Mouse (Mus musculus): ENCODE measurements around the gene Crhbp.

The Crhbp gene

DNA sequence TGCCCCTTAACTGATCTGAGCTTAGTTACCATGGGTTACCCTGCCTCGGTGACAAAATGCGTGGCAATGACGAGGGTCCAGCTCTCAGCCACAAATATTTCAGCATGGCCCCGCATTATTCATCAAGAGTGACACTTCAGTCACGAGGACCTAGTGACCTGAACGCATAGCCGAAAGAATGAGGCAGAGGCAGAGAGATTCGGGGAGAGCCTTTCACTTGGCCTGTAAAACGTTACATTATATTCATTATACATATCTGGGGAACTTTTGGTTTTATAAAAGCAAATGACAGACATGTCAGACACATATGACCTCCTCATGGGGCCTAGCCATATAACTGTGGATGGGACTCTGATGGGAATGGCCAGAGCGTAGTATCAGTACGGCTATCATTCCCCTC, at the start of gene Crhbp:
Gene Crhbp, minus strand, starts transcription at position 101 of the 400 bp plus-strand sequence.
- in situ Hi-C loops (cut with MboI, MseI): no loop called here

DNA sequence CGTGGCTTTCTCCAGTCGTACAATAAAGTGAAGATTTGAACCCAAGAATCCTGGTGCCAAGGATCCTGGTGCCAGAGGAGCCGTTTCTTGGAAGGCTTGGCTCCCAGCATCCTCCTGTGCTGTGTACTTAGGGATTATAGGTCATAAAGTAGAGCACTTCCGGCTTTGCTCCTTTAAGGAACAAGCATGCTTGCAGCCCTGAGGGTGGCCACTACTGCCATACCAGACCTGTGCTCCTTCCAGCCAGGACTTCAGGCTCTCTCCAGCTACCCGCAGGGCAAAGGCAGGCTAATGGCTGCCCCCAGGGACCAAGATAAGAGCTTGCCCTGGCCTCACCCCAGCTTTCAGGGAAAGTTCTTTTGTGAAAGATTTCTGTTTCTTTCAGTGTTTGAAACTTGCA, 48.6 kb upstream of the Crhbp start:
- in situ Hi-C loops (cut with MboI, MseI): no loop called here

DNA sequence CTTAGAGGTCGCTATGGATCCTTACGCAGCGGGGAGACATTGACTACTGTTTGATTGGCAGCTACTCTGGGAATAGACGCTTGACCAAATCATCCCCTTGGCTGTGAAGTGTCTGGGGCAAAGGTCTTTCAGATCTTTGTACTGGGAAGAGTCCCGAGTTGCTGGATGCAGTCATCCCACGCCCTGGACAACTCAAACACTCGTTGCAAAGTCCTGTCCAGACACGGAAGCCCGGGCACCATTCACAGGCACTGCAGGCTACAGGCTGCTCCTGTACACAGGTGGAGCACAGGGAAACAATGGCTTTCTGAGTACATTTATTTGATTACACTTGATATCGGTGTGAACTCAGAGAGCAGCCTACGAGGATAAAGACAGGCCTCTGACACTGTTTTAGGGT, 46.6 kb upstream of the Crhbp start:
- in situ Hi-C loops (cut with MboI, MseI): no loop called here

DNA sequence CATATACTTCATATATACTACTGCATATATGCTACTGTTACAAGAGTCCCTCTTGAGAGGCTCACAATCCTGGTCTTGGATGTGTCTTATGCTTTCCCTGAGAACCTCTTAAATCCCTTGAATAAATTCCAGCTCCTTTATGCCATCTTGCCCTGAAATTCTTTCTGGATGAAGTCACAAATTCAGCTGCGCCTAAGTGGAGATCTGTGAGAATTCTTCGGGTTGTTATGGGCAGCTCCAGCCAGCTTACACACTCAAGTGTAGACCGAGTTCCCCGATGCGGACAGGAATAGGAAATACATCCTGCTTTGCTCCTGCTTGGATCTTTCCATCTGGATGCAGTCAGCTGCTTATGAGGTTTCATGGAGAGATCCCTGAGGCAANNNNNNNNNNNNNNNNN, 39.9 kb upstream of the Crhbp start:
- in situ Hi-C loops (cut with MboI, MseI): loop anchor here (5.0 kb wide), 1 partner anchor 92 kb away; no protein-coding TSS in a partner anchor

DNA sequence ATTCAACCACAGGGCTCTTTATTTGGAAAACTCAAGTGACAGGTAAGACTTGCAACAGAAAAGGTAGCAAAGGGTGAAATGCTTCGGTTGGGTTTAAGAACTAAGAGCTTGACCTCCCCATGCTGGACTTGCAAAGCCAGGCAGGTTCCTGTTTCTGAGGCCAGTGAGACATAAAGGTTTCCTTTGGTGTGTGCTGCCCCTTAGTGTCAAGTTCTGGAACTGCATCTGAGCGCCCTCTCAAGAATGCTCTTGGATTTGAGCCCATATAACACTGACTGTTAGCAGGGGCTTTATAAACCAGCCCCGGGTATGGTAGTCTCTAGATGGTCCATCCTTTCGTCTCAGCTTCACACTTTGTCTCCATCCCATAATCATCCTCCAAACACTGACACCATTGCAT, 36.7 kb upstream of the Crhbp start:
- in situ Hi-C loops (cut with MboI, MseI): loop anchor here (5.0 kb wide), 1 partner anchor 89 kb away; no protein-coding TSS in a partner anchor

DNA sequence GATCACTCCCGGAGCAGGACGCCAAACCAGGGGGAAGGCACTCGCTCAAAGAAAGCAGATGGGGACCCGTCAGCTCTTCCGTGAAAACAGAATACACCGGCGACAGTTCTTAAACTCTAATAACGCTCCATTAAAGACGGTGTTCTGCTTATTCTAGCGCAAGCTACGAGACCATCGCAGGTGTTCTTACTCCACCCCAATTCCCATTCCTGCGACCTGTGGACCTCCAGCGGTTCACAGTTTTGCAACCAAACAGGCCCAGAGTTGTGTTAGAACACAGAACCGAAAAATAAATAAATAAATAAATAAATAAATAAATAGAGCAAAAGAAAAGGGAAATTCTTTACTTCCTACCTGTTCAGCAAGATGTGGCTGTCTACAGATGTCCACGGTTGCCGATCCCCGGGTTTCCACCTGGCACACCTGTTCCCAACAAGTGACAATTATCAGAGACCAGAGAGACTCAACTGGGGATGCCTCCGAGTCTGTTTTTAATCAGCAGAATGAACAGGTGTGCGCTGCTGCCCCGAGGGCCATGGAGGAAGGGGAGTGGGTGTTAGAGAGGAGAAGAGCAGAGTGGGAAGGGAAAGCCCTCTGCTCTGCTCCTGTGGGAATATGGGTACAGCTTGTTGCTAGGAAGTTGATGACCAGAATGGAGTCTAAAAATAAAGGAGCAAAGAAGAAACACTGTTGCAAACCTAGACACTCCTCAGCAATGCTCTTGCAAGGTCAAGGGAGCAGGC, 34.1 kb upstream of the Crhbp start, which contains the start of gene S100z:
Gene S100z, minus strand, starts transcription at position 51 of the 743 bp plus-strand sequence.
- in situ Hi-C loops (cut with MboI, MseI): no loop called here

DNA sequence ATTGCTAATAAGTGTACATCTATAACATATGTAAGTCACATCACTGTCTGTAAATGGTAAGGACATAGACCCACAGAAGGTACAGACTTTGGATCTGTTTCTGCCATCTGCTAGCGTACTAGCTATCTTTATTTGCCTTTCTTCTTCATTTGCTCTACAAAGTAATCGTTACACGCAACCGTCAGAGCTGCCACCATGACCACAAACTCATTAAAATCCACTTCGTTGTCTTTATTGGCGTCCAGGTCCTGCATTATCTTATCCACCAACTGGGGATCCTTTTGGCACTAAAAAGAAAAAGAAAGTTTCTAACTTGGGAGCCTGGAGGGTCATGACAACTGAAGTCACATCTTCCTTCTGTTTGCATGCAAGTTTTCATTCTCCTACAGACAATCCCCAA, 32.4 kb upstream of the Crhbp start:
- in situ Hi-C loops (cut with MboI, MseI): no loop called here

DNA sequence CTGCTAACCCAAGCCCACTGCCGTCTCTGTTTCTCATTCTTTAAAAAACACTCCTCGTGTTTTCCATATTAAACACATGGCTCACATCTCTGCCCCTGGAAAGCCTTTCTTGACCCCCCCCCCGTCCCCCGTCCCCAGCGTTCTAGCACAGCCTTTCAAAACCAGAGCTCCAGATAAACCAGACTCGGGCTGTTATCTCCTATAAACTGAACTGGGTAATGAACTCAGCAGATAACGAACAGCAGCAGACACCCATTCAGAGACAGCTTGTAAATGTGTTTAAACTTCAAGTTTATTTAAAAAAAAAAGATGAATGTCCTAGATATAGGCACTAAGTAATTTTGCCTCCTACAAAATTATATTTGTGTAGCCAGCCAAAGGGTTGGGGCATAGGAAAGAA, 30.4 kb upstream of the Crhbp start:
- in situ Hi-C loops (cut with MboI, MseI): no loop called here

DNA sequence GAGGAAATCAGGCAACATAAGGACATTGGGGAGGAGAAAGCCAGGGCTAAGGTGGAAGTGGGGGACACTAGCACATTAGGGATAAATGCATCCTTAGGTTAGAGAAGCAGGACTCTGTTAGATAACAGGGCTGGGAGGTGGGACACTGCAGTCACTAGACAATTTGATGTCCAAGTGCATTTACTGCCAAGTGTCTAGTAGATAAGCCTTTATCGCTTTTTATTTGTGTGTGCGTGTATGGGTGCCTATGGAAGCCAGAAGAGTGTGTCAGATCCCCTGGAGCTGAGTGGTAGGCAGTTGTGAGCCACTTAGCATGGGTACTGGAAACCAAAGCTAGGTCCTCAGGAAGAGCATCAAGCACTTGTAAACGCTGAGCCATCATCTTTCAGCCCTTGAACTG, 29.6 kb upstream of the Crhbp start:
- in situ Hi-C loops (cut with MboI, MseI): no loop called here

DNA sequence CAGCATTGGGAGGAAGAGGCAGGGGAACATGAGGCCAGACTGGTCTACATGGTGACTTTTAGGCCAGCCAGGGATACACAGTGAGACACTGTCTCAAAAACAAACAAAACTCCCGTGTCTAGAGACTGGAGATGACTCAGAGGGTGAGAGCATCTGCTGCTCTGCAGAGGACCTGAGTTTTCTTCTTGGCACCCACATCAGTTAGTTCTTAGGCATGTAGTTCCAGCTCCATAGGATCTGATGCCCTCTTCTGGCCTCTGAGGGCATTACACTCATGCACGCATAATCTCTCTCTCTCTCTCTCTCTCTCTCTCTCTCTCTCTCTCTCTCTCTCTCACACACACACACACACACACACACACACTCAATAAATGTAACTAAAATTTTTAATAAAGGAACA, 26.2 kb upstream of the Crhbp start:
- in situ Hi-C loops (cut with MboI, MseI): no loop called here

DNA sequence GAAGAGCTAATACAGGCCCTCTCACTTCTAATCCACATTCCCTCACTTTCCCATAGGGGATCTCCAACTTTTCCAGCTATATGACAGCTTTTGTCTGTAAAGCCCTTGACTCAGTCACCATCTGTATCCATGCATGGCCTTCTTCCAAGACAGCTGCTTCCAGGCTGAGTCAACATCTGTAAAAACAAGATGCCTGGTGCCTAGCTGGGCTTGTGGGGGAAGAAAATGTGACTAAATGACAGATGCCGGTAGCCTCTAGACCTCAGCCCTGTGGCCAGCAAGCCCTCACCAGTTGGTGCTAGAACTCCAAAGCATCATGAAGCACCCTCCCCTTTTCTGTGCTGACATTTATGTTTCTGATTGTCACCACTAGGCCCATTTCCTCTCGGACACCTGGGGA, 6.8 kb upstream of the Crhbp start:
- in situ Hi-C loops (cut with MboI, MseI): no loop called here

DNA sequence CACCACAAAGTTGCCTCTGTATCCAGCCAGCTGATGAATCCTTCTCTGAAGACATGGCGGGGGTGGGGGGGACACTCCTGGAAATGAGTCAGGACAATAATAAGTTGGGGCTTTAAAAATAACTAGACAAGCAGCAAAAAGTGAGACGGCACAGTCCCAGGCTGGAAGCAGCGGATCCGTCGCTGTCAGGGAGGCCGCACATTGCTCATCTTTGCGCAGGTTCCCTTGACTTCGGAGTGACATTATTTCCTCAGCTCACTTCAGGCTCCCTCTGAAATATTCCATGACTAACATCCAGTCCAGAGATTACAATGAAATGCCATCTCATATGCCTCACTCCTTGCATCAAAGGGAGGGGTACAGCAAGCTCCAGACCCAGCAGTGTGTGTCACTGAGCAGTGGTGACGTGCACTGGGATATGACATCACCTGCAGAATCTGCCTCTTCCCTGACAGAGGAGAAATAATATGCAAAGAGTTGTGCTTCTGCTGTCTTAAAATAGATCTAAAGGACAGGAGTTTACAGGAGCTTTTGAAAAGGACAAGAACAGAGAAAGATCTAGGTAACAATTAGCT, 6.0 kb upstream of the Crhbp start:
- in situ Hi-C loops (cut with MboI, MseI): no loop called here

DNA sequence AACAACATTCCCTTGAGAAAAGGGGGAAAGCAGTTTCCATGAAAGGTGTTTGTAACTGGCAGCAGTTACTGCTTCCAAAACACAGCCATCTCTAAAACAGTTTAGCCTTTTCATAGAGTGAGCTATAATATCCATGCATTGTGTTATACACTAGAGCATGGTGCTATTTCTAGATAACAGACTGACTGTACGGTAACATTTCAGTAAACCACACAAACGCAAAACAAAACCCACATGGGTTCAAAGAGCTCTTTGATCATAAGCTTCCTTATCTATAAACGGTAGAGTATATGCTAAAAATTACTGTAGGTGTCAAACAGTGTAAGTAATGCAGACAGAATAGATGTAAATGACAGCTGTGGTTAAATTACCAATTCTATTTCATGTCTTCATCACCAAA, 5.0 kb upstream of the Crhbp start:
- in situ Hi-C loops (cut with MboI, MseI): no loop called here

DNA sequence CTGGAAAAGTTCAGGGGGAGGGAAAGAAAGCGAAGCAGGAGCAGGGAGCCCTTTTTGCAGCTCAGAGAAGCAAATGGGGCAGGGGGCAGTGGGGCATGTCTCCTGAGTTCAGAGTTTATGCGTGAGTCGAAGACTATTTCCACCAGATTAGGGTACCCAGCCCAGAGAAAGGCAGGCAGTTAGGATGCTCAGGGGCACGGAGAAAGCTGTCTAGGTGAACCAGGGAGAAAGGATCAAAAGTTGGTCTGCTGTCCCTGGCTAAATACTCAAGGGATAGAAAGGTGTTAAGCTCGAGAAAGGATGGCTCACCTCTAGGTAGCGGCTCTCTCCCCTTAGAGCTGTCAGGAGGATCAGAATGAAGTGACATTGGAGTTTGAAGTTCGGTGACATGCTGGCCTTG, 433 bp downstream of the Crhbp start:
- in situ Hi-C loops (cut with MboI, MseI): no loop called here

DNA sequence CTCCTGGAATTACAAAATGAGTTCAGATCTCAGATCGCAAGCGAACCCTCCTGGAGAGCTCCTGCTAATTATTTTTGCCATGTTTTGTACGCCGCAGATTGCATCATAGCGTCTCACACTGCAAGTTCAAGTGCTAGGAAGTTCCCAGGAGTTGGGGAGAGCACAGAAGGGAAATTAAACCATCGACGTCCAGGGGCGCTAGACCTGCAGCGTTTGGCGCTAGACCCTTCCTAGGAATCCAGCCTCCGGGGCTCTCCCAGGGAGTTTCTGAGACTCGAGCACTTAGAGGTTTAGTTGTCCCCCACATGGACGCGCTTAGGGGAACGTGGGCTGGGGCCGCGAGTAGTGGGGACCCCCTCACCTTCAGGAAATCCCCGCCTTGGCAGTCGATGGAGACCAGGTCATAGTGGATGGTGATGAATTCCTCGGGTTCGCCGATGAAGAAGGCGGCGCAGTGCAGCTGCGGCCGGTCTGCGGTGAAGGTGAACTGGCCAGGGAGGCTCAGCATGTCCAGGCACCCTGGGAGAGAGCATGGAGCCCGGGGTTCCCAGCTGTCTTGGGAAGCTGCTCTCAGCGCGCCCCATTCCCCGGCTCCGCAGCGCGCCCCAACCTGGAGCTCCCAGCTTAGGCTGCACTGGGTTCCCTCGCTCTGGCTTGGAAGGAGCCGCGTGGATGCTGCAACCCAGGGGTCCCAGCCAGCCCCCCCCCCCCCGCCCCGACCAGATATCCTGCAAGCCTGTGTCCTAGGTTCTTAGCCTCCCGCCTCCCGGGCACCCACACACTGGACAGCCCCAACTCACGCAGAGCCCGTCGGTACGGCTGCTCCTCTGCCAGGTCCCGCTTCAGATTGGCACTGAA, 1.1 kb downstream of the Crhbp start:
- in situ Hi-C loops (cut with MboI, MseI): no loop called here

DNA sequence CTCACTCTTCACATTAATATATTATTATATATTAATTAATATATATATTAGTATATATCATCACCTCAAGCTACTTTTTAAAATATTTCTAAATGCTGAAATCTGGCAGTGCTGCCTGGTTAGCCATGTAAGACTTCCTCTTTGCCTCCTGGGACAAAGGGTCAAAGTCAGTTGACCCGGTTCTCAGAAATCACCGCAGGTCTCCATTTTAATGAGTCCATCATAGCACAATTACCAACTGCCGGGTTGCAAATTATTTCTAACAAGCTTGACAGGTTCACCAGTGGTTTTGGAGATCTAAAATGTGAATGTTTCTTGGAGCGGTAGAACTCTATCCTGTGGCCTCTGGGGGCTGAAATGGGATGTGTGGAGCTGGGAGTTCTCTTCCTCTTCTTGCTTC, 1.8 kb downstream of the Crhbp start:
- in situ Hi-C loops (cut with MboI, MseI): no loop called here

DNA sequence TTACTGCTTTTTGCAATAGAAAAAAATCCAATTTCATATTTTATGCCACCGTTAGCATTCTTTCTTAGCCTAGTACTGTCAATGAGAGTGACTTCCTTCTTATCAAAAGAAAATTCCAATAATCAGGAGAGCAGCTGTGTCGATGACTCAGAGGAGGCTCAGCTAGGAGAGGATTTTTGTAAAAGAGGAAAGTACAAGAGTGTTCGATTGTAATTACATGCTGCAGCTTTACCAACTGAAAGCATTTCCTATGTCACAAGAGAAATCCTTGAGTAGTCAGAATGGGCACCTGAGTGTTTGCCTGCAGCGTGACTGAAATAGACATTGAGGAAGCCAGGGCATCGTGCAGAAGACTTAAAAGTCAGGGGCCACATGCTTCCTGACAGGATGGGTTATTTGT, 5.2 kb downstream of the Crhbp start:
- in situ Hi-C loops (cut with MboI, MseI): no loop called here

DNA sequence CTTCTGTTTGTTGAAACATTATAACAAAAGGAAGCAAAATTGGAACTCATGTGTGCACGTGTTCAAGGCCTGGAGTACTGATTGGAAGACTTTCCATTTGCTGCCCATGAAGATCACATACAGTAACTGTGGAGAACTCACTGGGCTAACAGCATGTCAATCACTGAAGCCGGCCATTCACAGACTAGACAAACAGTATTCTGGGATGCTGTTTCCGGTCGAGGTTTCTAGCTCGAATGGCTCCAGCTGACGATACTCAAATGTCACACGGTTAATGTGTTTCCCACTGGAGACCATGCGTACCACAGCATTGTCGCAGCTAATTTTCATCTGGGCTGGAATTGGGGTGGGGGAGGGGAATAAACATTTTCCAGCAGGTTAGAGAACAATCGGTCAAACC, 13.0 kb downstream of the Crhbp start:
- in situ Hi-C loops (cut with MboI, MseI): no loop called here

DNA sequence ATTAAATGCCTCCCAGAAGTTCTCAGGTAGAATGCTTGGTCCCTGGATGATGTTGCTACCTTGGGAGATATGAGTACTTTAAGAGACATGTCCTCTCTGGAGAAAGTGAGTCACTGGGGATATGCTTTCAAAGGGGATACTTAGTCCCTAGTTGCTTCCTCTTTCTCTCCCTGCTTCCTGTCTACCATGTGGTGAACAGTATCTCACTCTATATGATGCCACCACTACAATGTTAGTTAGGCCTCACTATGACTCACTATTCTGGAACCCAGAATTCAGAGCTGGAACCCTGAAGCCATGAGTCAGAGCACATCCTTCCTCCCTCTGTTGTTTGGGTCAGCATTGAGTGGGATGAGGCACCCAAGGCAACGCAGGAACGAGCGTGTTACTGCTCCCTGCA, 17.2 kb downstream of the Crhbp start:
- in situ Hi-C loops (cut with MboI, MseI): no loop called here

DNA sequence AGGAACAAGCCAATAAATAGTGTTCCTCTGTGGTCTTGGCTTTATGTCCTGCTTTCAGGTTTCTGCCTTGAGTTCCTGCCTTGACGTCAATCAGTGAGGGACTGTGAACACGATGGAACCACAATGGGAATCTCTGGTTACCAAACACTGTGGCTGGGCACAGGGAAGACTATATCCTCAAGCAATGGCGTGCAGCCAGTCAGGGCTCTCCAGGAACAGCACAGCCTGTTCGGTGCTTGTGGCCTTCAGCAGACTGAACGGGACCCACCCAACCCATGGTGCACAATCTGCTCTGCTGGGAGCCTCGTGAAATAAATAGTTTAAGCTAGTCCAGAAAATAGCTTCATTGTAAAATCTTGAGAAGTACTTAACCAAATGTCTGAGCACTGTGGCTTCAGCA, 18.3 kb downstream of the Crhbp start:
- in situ Hi-C loops (cut with MboI, MseI): no loop called here

DNA sequence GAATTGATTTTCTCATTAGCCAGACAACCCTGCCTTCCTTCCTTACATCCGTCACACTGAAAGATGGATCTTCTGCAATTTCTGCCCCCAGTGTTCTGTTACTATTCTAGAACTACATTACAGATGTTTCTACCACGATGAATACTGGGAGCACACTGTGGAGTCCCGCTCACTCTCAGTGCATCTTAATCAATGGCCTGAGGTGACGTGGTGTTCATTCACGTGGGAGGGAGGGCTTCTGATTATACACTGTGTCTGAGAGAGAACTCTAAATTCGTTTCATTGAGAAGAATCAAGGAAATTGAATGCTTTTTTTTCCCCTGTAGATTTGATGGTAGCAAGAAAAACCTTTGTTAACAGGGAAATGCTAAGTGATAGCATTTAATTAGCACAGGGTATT, 19.2 kb downstream of the Crhbp start:
- in situ Hi-C loops (cut with MboI, MseI): no loop called here

DNA sequence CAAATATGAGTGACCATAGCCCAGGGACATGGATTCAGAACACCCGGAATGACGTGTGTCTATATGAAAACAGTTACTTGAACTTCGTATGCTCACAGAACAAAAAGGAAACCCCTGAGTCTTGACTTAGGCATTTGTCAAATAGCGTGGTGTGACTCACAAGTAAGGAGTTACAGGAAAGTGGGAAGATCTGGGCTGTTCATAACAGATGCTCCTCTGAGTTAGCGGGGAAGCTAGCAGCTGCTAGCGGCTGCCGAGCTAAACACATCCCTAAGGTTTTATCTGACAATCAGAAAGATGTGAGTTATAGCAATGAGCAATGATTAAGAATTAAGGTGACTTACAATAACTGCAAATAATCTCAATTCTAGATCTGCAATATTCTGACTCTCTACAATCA, 19.8 kb downstream of the Crhbp start:
- in situ Hi-C loops (cut with MboI, MseI): no loop called here
